Mouse (Mus musculus) midbrain, postnatal 0 days (tissue): Measurements from ENCODE around the gene Ism1. TPM values are rescaled to one million over a fixed set of nuclear protein-coding genes. Genes with fewer than 3 reads are reported as not detected.

Experiments used
- ATAC-seq: fragments of 200-750 bp; cut with Nextera tagmentation; 2 replicates; pipeline ENCODE4 v1.8.0; 2017; ENCODE audit warnings: moderate number of reproducible peaks, mild to moderate bottlenecking, moderate TSS enrichment, moderate library complexity; ENCODE audit not compliant: low FRiP score
- DNase-seq: peaks from one replicate; pipeline ENCODE4 v3.0.0-alpha.2; 2015; ENCODE audit warnings: low spot score
- H3K27ac ChIP-seq: fragments of 300-500 bp; sonication (generic); 2 replicates; pipeline ENCODE4 v1.5.1; 2014; ENCODE audit warnings: low read depth, mild to moderate bottlenecking, low read length, mixed read lengths
- H3K27me3 ChIP-seq: fragments of 300-500 bp; sonication (generic); 2 replicates; pipeline ENCODE4 v1.6.1; 2014; ENCODE audit warnings: low read length, control low read depth, mixed read lengths; ENCODE audit not compliant: insufficient read depth
- H3K36me3 ChIP-seq: fragments of 300-500 bp; sonication (generic); 2 replicates; pipeline ENCODE4 v1.6.1; 2014; ENCODE audit warnings: low read length, control low read depth, mixed read lengths; ENCODE audit not compliant: insufficient read depth
- H3K4me1 ChIP-seq: fragments of 300-500 bp; sonication (generic); 2 replicates; pipeline ENCODE4 v1.6.1; 2014; ENCODE audit warnings: mild to moderate bottlenecking, control low read depth, antibody characterized with exemption, low read length, mixed read lengths; ENCODE audit not compliant: insufficient read depth
- H3K4me2 ChIP-seq: fragments of 300-500 bp; sonication (generic); 2 replicates; pipeline ENCODE4 v1.6.1; 2014; ENCODE audit warnings: low read depth, mild to moderate bottlenecking, low read length, mixed read lengths; ENCODE audit not compliant: poor library complexity, severe bottlenecking
- H3K4me3 ChIP-seq: fragments of 300-500 bp; sonication (generic); 2 replicates; pipeline ENCODE4 v1.5.1; 2014; ENCODE audit warnings: low read depth, mild to moderate bottlenecking, low read length, moderate library complexity
- H3K9ac ChIP-seq: fragments of 300-500 bp; sonication (generic); replicated peaks from 2 replicates; pipeline ENCODE4 v1.6.1; 2014; ENCODE audit warnings: mild to moderate bottlenecking, low read length, moderate library complexity, mixed read lengths; ENCODE audit not compliant: poor library complexity, severe bottlenecking
- H3K9me3 ChIP-seq: fragments of 300-500 bp; sonication (generic); 2 replicates; pipeline ENCODE4 v1.6.1; 2016; ENCODE audit warnings: low read length, control low read depth
- CTCF ChIP-seq: IDR thresholded peaks from 2 replicates; pipeline ENCODE4 v1.5.1; 2016; ENCODE audit warnings: antibody characterized with exemption, mild to moderate bottlenecking
- WGBS: fragments of 180-500 bp; shearing (Covaris S2); extraction: QIAGEN DNeasy Blood & Tissue Kit; methylation state at CpG from one replicate; pipeline ENCODE4 v1.1.7; 2014; 5-methylcytosine and 5-hydroxymethylcytosine counted together
- polyA plus RNA-seq: library from polyadenylated mRNA; unstranded; fragments of >200 nt; fragmentation: Nextera tagmentation; extraction: Ambion mirVana; gene quantifications from 2 replicates; pipeline ENCODE4 v1.2.1, GENCODE M21; 2015
- total RNA-seq: library from RNA; depleted of rRNA; stranded (reverse); fragments of >200 nt; gene quantifications from 2 replicates; pipeline ENCODE4 v1.2.3, GENCODE M21; 2014

Gene Ism1
- total and polyA plus RNA-seq, 2 experiments from 2014 or later, result 0.73 to 1.3 TPM

DNA sequence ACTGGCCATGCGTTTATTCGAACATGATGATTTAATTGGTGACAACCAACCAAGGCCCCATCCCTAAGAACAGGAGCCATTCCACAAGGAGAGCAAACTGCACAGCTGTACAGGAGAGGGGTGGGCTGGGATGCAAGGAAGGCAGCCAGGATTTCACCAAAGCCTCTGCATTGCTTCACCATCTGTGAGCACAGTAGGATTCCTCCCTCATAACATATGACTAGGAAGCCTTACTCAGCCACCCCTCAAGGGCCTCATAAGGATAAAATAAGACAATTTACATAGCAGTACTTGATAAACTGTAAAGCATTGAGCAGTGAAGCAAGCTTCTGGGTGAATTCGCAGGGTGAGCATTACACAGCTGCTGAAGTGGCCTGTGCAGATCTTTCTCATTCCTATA is 28.5 kb upstream of the Ism1 start:
- H3K4me3 ChIP-seq, result no peak overlapping the region
- peak; percentile 47 for DNase-seq
- H3K27ac ChIP-seq, result no peak overlapping the region
- no peaks in the 10 kb centered on the region for H3K27me3 ChIP-seq
- no peak overlapping the region for H3K9ac ChIP-seq
- no peak for ATAC-seq
- H3K36me3 ChIP-seq, result no peaks in the 10 kb centered on the region
- WGBS, result 87% methylated on average over 3 of the region's 3 CpGs
- no peaks in the 10 kb centered on the region for H3K9me3 ChIP-seq
- H3K4me2 ChIP-seq, result no peak overlapping the region
- TF ChIP-seq CTCF, result no peak
- H3K4me1 ChIP-seq, result no peaks in the 10 kb centered on the region

DNA sequence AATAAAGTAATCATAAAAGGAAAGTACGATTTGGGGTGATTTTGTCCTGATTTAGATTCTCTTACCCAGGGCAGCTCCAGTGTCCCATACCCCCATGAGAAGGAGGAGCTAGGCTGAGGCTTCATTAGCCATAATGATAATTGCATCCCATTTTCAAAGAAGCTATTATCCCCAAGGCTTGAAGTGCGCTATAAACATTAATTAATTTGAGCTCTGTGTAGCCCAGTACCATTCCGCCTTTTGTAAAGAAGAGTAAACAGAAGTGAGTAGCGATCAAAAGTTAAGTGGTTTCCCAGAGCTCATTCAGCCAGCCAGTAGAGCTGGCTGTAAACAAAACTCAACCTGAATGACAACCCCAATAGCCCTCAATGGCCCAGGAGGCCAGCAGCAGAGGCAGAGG is 21.2 kb upstream of the Ism1 start:
- H3K4me1 ChIP-seq, result no peaks in the 10 kb centered on the region
- H3K4me3 ChIP-seq, result no peak overlapping the region
- no peak overlapping the region for H3K4me2 ChIP-seq
- no peaks in the 10 kb centered on the region for H3K27me3 ChIP-seq
- H3K36me3 ChIP-seq, result no peaks in the 10 kb centered on the region
- H3K9ac ChIP-seq, result no peak overlapping the region
- TF ChIP-seq CTCF, result no peak
- H3K9me3 ChIP-seq, result no peaks in the 10 kb centered on the region
- WGBS, result 70% methylated on average over 4 of the region's 4 CpGs
- ATAC-seq (no peak), DNase-seq (peak; percentile 16)
- no peak overlapping the region for H3K27ac ChIP-seq

DNA sequence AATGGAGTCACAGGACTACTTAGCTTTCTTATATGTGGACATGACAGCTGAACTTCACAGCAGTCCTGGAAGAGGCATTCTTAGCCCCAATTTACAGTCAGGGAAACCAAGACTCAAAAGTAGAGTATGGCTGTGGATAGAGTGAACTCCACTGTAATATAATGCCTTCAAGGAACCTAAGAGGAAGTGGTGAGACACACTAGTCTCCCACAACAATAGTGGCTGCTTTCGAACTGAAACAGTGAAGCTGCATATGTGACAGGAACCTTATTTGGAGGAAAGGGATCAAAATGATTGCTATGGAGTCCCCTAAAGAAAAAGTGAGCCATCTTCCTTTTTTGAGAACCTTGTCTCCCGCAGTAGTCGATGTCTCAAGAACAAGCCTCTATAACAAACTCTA is 6.1 kb upstream of the Ism1 start:
- no peak for TF ChIP-seq CTCF
- Histone ChIP-seq H3K36me3 (no peaks in the 10 kb centered on the region), H3K27me3 (no peaks in the 10 kb centered on the region), H3K9me3 (no peaks in the 10 kb centered on the region), H3K4me1 (no peaks in the 10 kb centered on the region), H3K4me2 (no peak overlapping the region), H3K4me3 (no peak overlapping the region), H3K9ac (no peak overlapping the region), H3K27ac (no peak overlapping the region)
- 91% methylated on average over 3 of the region's 3 CpGs for WGBS
- DNase-seq (no peak), ATAC-seq (no peak)

DNA sequence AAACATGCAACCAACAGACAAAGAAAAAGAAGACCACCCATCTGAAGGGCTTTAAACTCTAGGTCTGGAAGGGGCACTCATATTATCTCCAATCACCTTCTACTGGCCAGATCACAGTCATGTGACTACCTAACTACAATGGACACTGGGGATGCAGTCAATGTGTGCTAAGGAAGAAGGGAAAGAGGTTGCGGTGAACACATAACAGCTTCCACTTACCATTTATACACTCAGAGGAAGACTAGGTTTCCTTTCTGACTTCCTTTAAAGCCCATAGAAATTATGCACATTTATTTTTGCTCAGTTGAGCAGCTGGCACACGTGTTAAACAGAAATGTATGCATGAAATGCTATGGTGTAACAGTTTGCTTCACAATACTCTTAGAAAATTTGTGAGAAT is 5.6 kb upstream of the Ism1 start:
- H3K27ac ChIP-seq, result no peak overlapping the region
- no peak overlapping the region for H3K4me2 ChIP-seq
- 62% methylated on average over 2 of the region's 2 CpGs for WGBS
- TF ChIP-seq CTCF, result no peak
- DNase-seq (no peak), ATAC-seq (no peak)
- no peaks in the 10 kb centered on the region for H3K4me1 ChIP-seq
- H3K27me3 ChIP-seq, result no peaks in the 10 kb centered on the region
- no peaks in the 10 kb centered on the region for H3K36me3 ChIP-seq
- no peak overlapping the region for H3K4me3 ChIP-seq
- no peak overlapping the region for H3K9ac ChIP-seq
- H3K9me3 ChIP-seq, result no peaks in the 10 kb centered on the region

DNA sequence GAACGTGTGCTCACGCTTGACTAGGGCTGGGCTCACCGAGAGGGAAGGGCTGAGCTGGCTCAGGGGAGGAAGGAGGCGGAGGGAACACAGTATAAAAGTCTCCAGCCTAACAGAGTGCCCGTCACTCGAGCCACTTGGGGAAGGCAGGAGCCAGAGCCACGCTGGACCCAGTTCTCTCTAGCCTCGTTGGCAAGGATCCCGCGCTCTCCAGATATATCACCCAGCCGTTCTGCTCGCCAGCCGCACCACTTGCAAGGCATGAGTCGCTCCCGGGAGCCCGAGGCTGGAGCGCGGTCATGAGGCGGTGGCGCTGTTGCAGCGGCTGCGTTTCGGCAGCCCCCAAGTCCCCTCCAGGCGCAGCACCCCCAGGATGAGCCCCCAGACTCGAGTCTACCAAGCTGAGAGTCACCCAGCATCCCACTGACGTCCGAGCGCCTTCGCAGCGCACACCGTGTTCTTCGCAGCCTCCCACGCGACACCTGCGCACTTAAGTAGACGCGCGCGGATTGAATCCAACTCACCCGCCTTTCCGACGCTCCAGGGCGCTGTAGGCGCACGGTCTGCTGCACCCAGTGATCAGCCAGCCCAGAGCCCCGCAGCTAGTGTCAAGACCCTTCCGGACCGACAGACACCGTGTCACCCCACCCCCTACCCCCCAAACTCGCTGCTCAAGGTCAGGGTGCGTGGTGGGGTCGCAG is 764 bp upstream of the Ism1 start:
- Histone ChIP-seq H3K27me3 (no peaks in the 10 kb centered on the region), H3K4me1 (no peaks in the 10 kb centered on the region), H3K4me3 (peak overlapping the region; percentile 92), H3K27ac (no peak overlapping the region), H3K36me3 (no peaks in the 10 kb centered on the region), H3K4me2 (peak overlapping the region; percentile 100), H3K9ac (peak overlapping the region; percentile 65; the same call in 1 of the 2 replicates), H3K9me3 (no peaks in the 10 kb centered on the region)
- ATAC-seq (peak; percentile 52), DNase-seq (peak; percentile 72)
- under 1% methylated on average over 52 of the region's 52 CpGs for WGBS
- TF ChIP-seq CTCF, result peak; percentile 28

DNA sequence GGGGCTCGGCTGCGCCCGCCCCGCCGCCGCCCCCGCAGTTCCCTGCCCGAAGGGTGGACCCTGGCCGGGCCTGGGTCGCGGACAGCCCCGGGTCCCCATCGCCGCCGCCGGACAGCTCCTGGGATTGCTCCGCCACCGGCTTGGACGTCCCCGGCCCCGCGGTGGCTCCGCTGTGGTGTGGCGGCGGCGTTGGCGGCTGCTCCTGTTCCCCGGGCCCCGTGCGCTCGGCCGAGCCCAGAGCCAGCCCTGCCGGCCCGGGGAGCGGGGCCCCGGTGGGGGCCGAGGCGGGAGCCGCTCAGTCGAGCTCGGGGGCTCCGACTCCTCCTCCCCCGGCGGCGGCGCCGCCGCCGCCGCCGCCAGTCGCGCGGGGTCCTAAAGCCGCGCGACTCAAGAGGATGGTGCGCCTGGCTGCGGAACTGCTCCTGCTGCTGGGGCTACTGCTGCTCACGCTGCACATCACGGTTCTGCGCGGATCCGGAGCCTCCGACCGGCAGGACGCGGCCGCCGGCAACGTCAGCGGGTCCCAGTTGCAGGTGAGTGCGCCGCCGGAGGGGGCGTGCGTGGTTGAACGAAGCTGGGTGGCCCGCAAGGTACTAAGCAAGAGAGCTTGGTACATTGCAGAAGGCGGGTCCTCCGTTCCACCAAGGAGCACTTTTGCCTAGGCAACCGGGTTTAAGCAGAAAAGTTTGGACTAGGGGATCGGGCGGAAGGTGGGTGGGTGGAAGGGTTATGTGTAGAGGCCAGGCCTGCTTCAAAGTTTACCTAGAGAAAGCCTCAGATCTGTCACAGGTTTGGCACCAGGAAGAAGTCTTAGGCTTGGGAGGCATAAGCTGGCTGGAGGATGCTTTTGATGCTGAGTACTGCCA is 530 bp downstream of the Ism1 start:
- ATAC-seq (peak; percentile 90), DNase-seq (peak; percentile 76)
- H3K9ac ChIP-seq, result peak overlapping the region; percentile 65
- H3K36me3 ChIP-seq, result no peaks in the 10 kb centered on the region
- H3K4me3 ChIP-seq, result peak overlapping the region; percentile 92
- H3K27me3 ChIP-seq, result no peaks in the 10 kb centered on the region
- no peak overlapping the region for H3K27ac ChIP-seq
- peak overlapping the region; percentile 100 for H3K4me2 ChIP-seq
- peak; percentile 54 for TF ChIP-seq CTCF
- under 1% methylated on average over 77 of the region's 84 CpGs for WGBS
- H3K4me1 ChIP-seq, result no peaks in the 10 kb centered on the region
- H3K9me3 ChIP-seq, result no peaks in the 10 kb centered on the region
